Mouse (Mus musculus): ENCODE measurements around the gene Cnep1r1. TPM values are rescaled to one million over a fixed set of nuclear protein-coding genes. Genes with fewer than 3 reads are reported as not detected.

Cnep1r1 gene
- polyA plus RNA-seq (2011; ENCODE audit: insufficient read depth, insufficient read length, low replicate concordance, missing spikeins): 11.2 and 16.7 TPM in 2 replicates

DNA sequence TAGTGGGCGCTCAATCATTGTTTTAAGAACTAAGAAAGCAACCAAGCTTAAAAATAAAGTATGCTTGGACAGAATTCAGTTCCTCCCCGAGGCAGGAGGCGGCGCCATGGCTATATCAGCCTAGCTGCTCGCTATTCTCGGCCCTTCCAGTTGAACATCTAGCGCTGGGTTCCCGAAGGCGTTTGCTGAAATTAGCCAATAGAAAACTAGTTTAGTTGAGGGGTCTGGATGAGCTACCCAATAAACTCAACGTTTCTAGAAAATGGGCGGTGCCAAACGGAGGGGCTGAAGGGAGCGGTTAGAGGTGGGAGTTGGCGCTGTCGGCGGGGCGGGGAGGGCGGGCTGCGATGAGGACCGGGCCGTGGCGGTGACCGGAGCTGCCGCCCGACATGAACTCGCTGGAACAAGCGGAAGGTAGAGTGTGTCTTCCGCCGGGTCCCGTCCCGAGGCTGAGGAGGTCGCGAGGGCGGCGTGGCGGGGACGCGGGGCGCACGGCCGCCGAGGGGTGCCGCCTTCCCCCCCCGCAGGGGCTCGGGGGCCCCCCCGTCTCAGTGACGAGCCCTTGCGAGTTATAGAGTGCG lies at the start of gene Cnep1r1:
Gene Cnep1r1, plus strand, starts transcription at position 314 of the 581 bp plus-strand sequence.
- Histone ChIP-seq H3K27ac (ENCODE audit: control insufficient read depth, insufficient read depth, low read depth, low read length, poor library complexity) (peak within 1 kb of the TSS; percentile 91), H3K4me1 (ENCODE audit: control insufficient read depth, insufficient read depth, low read length) (no peaks in the 10 kb centered on the region; the same call in 1 of the 2 replicates), H3K4me3 (replicated peaks; ENCODE audit: control insufficient read depth, low read depth, low read length) (peak within 1 kb of the TSS; percentile 98)
- WGBS: under 1% methylated on average over 49 of the region's 49 CpGs
- TF ChIP-seq CTCF (IDR thresholded peaks at IDR 0.05; ENCODE audit: control insufficient read depth, insufficient read depth, low read length) (peak; percentile 72), POLR2A (IDR thresholded peaks at IDR 0.05; ENCODE audit: borderline replicate concordance, control insufficient read depth, low read depth, low read length) (peak; percentile 86; the same call in 1 of the 2 replicates)

DNA sequence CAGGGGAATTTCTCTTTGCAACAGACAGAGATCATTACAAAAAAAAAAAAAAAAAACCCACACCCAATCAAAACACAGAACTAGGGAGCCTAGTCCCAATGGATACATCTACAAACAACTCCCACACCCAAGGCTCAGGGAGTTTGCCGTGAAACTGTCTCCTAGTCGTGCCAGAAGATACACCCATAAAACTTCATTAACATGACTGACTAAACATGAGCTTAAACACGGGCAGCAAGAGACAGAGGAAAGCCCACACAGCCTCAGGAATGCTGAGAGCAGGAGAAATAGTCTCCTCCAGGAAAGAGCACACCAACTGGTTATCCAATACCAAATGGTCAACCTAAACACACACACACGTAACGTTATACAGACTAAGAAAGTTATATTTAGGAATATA lies 36.4 kb upstream of the Cnep1r1 start:
- no peaks in the 10 kb centered on the region for H3K4me1 ChIP-seq (ENCODE audit: control insufficient read depth, insufficient read depth, low read length)
- 82% methylated on average over 5 of the region's 5 CpGs for WGBS
- no peak overlapping the region for H3K4me3 ChIP-seq (replicated peaks; ENCODE audit: control insufficient read depth, low read depth, low read length)
- H3K27ac ChIP-seq (ENCODE audit: control insufficient read depth, insufficient read depth, low read depth, low read length, poor library complexity): no peak overlapping the region
- TF ChIP-seq CTCF (IDR thresholded peaks at IDR 0.05; ENCODE audit: control insufficient read depth, insufficient read depth, low read length): no peak
- TF ChIP-seq POLR2A (IDR thresholded peaks at IDR 0.05; ENCODE audit: borderline replicate concordance, control insufficient read depth, low read depth, low read length): no peak

DNA sequence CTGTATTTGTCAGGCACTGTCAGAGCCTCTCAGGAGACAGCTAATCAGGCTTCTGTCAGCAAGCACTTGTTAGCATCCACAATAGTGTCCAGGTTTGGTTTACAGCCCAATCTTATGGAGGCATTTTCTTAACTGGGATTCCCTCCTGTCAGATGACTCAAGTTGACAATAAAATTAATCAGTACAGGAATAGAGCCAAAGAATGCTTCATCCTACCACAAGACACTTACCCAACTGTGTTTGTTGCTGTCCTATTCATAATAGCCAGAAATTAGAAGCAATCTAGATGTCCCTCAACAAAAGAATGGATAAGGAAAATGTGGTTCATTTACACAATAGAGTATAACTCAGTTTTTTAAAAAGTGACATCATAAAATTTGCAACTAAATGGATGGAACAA lies 30.6 kb upstream of the Cnep1r1 start:
- Histone ChIP-seq H3K27ac (ENCODE audit: control insufficient read depth, insufficient read depth, low read depth, low read length, poor library complexity) (no peak overlapping the region), H3K4me1 (ENCODE audit: control insufficient read depth, insufficient read depth, low read length) (no peaks in the 10 kb centered on the region), H3K4me3 (replicated peaks; ENCODE audit: control insufficient read depth, low read depth, low read length) (no peak overlapping the region)
- TF ChIP-seq POLR2A (IDR thresholded peaks at IDR 0.05; ENCODE audit: borderline replicate concordance, control insufficient read depth, low read depth, low read length) (no peak), CTCF (IDR thresholded peaks at IDR 0.05; ENCODE audit: control insufficient read depth, insufficient read depth, low read length) (no peak)

DNA sequence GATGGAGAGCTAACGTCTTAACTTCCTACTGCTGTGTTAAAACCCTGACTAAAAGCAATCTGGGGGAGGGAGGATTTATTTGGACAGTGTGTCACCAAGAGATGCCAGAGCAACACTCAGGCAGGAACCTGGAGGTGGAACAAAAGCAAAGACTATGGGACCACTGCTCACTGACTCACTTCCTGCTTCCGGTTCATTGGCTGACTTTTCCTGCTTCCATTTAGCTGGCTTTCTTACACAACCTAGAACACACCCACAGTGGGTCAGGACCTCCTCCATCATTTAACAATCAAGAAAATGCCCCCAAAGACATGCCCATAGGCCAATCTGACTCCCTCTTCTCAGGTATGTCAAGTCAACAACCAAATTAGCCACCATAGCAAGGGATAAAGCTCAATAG lies 26.9 kb upstream of the Cnep1r1 start:
- H3K4me1 ChIP-seq (ENCODE audit: control insufficient read depth, insufficient read depth, low read length): no peaks in the 10 kb centered on the region
- 51% methylated on average over 2 of the region's 2 CpGs for WGBS
- H3K4me3 ChIP-seq (replicated peaks; ENCODE audit: control insufficient read depth, low read depth, low read length): no peak overlapping the region
- H3K27ac ChIP-seq (ENCODE audit: control insufficient read depth, insufficient read depth, low read depth, low read length, poor library complexity): no peak overlapping the region
- TF ChIP-seq POLR2A (IDR thresholded peaks at IDR 0.05; ENCODE audit: borderline replicate concordance, control insufficient read depth, low read depth, low read length) (no peak), CTCF (IDR thresholded peaks at IDR 0.05; ENCODE audit: control insufficient read depth, insufficient read depth, low read length) (no peak)

DNA sequence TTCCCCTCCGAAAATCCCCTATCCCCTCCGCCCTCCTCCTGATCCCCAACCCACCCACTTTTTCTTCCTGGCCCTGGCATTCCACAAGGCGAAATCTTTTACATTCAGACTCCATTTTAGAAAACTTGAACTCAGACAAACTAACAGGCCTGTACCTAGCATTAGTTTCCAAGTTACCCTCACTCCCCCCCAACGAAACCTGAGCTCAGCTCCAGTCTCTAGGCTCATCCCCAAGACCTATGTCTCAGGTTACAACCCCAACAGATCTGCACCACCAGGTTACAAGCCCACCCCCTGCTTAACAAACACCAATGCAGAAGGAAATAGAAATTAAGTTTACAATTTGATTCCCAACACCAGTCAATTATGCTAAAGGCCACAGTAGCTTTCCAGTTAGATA lies 25.2 kb upstream of the Cnep1r1 start:
- no peaks in the 10 kb centered on the region for H3K4me1 ChIP-seq (ENCODE audit: control insufficient read depth, insufficient read depth, low read length)
- no peak overlapping the region for H3K4me3 ChIP-seq (replicated peaks; ENCODE audit: control insufficient read depth, low read depth, low read length)
- TF ChIP-seq POLR2A (IDR thresholded peaks at IDR 0.05; ENCODE audit: borderline replicate concordance, control insufficient read depth, low read depth, low read length) (no peak), CTCF (IDR thresholded peaks at IDR 0.05; ENCODE audit: control insufficient read depth, insufficient read depth, low read length) (no peak)
- H3K27ac ChIP-seq (ENCODE audit: control insufficient read depth, insufficient read depth, low read depth, low read length, poor library complexity): no peak overlapping the region
- WGBS: 73% methylated on average over 4 of the region's 4 CpGs

DNA sequence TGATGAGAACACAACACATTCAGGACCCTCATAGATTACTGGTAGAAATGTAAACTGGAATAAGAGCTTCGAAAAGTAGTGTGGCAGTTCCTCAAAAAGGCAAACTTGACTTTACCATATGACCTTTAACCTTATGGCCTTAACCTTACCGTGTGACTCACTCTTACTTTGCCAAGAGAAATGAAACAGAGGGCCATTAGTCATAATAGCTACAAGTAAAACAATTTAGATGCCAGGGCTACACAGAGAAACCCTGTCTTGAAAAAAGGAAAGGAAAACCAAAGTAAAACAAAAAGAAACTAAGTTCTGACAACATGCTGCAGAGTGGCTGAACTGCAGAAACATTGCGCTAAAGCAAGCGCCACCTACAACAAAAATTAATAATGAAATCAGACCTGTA lies 19.7 kb upstream of the Cnep1r1 start:
- Histone ChIP-seq H3K4me1 (ENCODE audit: control insufficient read depth, insufficient read depth, low read length) (no peaks in the 10 kb centered on the region), H3K4me3 (replicated peaks; ENCODE audit: control insufficient read depth, low read depth, low read length) (no peak overlapping the region), H3K27ac (ENCODE audit: control insufficient read depth, insufficient read depth, low read depth, low read length, poor library complexity) (no peak overlapping the region)
- no peak for TF ChIP-seq CTCF (IDR thresholded peaks at IDR 0.05; ENCODE audit: control insufficient read depth, insufficient read depth, low read length)
- no peak for TF ChIP-seq POLR2A (IDR thresholded peaks at IDR 0.05; ENCODE audit: borderline replicate concordance, control insufficient read depth, low read depth, low read length)
- 79% methylated on average over 4 of the region's 4 CpGs for WGBS

DNA sequence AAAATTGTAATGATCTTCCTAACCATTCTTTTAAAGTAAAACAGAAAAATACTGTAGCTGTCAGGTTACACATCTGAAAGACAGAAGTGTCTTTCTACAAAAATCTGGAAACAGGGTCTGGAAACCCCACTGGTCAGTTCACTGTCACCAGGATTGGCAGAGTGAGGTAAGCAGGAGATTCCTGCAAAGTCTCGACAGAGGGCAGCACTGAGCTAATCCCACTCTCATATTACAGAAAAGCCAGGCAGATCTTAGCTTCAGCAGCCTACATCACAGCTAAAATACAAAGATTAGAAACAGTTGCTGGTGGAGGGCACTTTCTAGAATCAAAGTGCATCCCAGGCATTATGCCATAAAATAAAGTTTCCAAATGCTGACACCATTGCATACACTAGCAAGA lies 19.0 kb upstream of the Cnep1r1 start:
- Histone ChIP-seq H3K27ac (ENCODE audit: control insufficient read depth, insufficient read depth, low read depth, low read length, poor library complexity) (no peak overlapping the region), H3K4me1 (ENCODE audit: control insufficient read depth, insufficient read depth, low read length) (no peaks in the 10 kb centered on the region), H3K4me3 (replicated peaks; ENCODE audit: control insufficient read depth, low read depth, low read length) (no peak overlapping the region)
- TF ChIP-seq CTCF (IDR thresholded peaks at IDR 0.05; ENCODE audit: control insufficient read depth, insufficient read depth, low read length): peak; percentile 63
- TF ChIP-seq POLR2A (IDR thresholded peaks at IDR 0.05; ENCODE audit: borderline replicate concordance, control insufficient read depth, low read depth, low read length): no peak
- 0% methylated on average over 1 of the region's 1 CpGs for WGBS

DNA sequence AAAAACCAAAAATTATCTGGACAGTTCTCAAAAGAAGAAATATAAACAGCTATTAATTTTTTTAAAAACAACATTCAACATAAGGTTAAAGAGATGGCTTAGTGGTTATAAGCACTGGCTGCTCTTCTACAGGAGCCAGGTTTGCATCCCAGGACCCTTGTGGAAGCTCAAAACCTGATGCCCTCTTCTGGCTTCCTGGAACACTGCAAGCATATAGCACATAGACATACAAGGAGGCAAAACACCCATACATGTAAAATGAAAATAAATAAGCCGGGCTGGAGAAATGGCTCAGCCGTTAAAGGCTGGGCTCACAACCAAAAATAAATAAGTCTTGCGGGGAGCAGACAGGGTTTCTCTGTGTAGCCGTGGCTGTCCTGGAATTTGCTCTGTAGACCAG lies 9.3 kb upstream of the Cnep1r1 start:
- WGBS: 87% methylated on average over 4 of the region's 4 CpGs
- no peaks in the 10 kb centered on the region for H3K4me1 ChIP-seq (ENCODE audit: control insufficient read depth, insufficient read depth, low read length)
- TF ChIP-seq POLR2A (IDR thresholded peaks at IDR 0.05; ENCODE audit: borderline replicate concordance, control insufficient read depth, low read depth, low read length) (no peak), CTCF (IDR thresholded peaks at IDR 0.05; ENCODE audit: control insufficient read depth, insufficient read depth, low read length) (no peak)

DNA sequence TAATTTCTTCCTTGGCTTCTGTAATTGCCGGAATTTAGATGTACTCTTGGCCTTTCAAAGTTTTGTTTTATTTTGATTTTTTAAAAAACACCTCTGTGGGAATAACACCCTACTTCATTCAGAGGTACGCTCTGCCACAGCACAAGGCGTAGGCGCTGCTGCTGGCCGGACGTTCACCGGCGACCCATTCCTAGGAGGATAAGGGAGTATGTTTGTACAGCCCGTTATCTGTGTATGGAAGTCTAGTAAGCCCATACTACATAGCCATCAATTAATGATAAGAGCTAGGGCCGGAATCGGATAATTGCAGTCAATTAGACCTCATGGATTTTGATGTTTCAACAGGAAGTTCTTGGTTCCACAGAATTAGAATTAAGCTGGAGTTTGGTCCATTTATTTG lies 507 bp downstream of the Cnep1r1 start:
- no peak for TF ChIP-seq POLR2A (IDR thresholded peaks at IDR 0.05; ENCODE audit: borderline replicate concordance, control insufficient read depth, low read depth, low read length)
- TF ChIP-seq CTCF (IDR thresholded peaks at IDR 0.05; ENCODE audit: control insufficient read depth, insufficient read depth, low read length): no peak
- under 1% methylated on average over 11 of the region's 11 CpGs for WGBS
- Histone ChIP-seq H3K27ac (ENCODE audit: control insufficient read depth, insufficient read depth, low read depth, low read length, poor library complexity) (peak overlapping the region; percentile 91), H3K4me3 (replicated peaks; ENCODE audit: control insufficient read depth, low read depth, low read length) (peak overlapping the region; percentile 98), H3K4me1 (ENCODE audit: control insufficient read depth, insufficient read depth, low read length) (no peaks in the 10 kb centered on the region; the same call in 1 of the 2 replicates)

More for the DNA sequence above, 9.3 kb upstream of the Cnep1r1 start:
- H3K4me3 ChIP-seq (replicated peaks; ENCODE audit: control insufficient read depth, low read depth, low read length): no peak overlapping the region
- no peak overlapping the region for H3K27ac ChIP-seq (ENCODE audit: control insufficient read depth, insufficient read depth, low read depth, low read length, poor library complexity)

Measured in bone marrow, adult 2 months (tissue).